Mouse (Mus musculus): ENCODE measurements around the gene Ltbp1. TPM values are rescaled to one million over a fixed set of nuclear protein-coding genes. Genes with fewer than 3 reads are reported as not detected.

Ltbp1 gene
- polyA plus RNA-seq, 1 experiment from 2014 or later, result 2.5 TPM

- Histone ChIP-seq H3K9me3 (ENCODE audit: control insufficient read depth, low read length) (no peaks in the 10 kb centered on the region), H3K36me3 (ENCODE audit: control insufficient read depth, insufficient read depth, low read length) (no peaks in the 10 kb centered on the region), H3K4me3 (replicated peaks; ENCODE audit: low read depth, low read length) (no peak overlapping the region), H3K27me3 (ENCODE audit: control insufficient read depth, insufficient read depth, low read length) (no peaks in the 10 kb centered on the region), H3K4me2 (ENCODE audit: low read length) (no peak overlapping the region), H3K27ac (replicated peaks; ENCODE audit: low read depth, low read length) (no peak overlapping the region), H3K4me1 (ENCODE audit: control insufficient read depth, insufficient read depth, low read length) (no peaks in the 10 kb centered on the region), H3K9ac (replicated peaks; ENCODE audit: low read length) (no peak overlapping the region)
- DNase-seq (no peak), ATAC-seq (ENCODE audit: low FRiP score, low TSS enrichment) (no peak)
- WGBS, result 98% methylated on average over 4 of the region's 4 CpGs
Observed at GRCm38 (mm10) chr17:75347414-75347813, 342.0 kb downstream of the Ltbp1 start.

GRCm38 (mm10) chr17:75349109-75349508, 343.7 kb downstream of the Ltbp1 start:
- 89% methylated on average over 8 of the region's 8 CpGs for WGBS
- H3K9me3 ChIP-seq (ENCODE audit: control insufficient read depth, low read length), result no peaks in the 10 kb centered on the region
- no peaks in the 10 kb centered on the region for H3K4me1 ChIP-seq (ENCODE audit: control insufficient read depth, insufficient read depth, low read length)
- ATAC-seq (ENCODE audit: low FRiP score, low TSS enrichment), result no peak; the same call in 1 of the 2 replicates
- no peak overlapping the region for H3K4me3 ChIP-seq (replicated peaks; ENCODE audit: low read depth, low read length)
- no peak overlapping the region for H3K9ac ChIP-seq (replicated peaks; ENCODE audit: low read length)
- no peak overlapping the region for H3K27ac ChIP-seq (replicated peaks; ENCODE audit: low read depth, low read length)
- no peak for DNase-seq
- H3K36me3 ChIP-seq (ENCODE audit: control insufficient read depth, insufficient read depth, low read length), result no peaks in the 10 kb centered on the region
- H3K27me3 ChIP-seq (ENCODE audit: control insufficient read depth, insufficient read depth, low read length), result no peaks in the 10 kb centered on the region
- H3K4me2 ChIP-seq (ENCODE audit: low read length), result no peak overlapping the region

- Histone ChIP-seq H3K9me3 (ENCODE audit: control insufficient read depth, low read length) (no peaks in the 10 kb centered on the region), H3K27ac (replicated peaks; ENCODE audit: low read depth, low read length) (no peak overlapping the region), H3K4me2 (ENCODE audit: low read length) (no peak overlapping the region), H3K4me1 (ENCODE audit: control insufficient read depth, insufficient read depth, low read length) (no peaks in the 10 kb centered on the region), H3K9ac (replicated peaks; ENCODE audit: low read length) (no peak overlapping the region), H3K36me3 (ENCODE audit: control insufficient read depth, insufficient read depth, low read length) (no peaks in the 10 kb centered on the region), H3K27me3 (ENCODE audit: control insufficient read depth, insufficient read depth, low read length) (no peaks in the 10 kb centered on the region), H3K4me3 (replicated peaks; ENCODE audit: low read depth, low read length) (no peak overlapping the region)
- WGBS, result 91% methylated on average over 3 of the region's 3 CpGs
- DNase-seq (no peak), ATAC-seq (ENCODE audit: low FRiP score, low TSS enrichment) (no peak)
Observed at GRCm38 (mm10) chr17:75349602-75350001, 344.2 kb downstream of the Ltbp1 start.

DNA sequence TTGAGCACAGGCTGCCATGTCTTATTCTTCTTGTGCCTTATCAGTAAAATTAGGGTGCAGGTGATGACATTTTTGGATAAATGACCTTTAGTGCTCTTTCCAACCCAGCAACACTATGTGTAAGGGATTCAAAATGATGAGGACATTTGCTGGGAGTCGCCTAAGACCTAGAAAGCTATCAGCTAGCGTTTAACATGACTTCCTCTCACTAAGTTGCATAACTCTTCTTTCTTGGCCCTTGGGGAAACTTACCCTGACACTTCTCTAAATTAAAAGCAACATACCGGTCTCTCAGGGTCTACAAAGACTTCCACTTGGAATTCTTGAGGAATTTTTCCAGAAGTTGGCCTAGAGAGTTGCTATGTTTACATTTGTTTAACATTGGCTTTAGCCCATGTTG, 348.0 kb downstream of the Ltbp1 start:
- Histone ChIP-seq H3K4me1 (ENCODE audit: control insufficient read depth, insufficient read depth, low read length) (no peaks in the 10 kb centered on the region), H3K4me2 (ENCODE audit: low read length) (no peak overlapping the region), H3K36me3 (ENCODE audit: control insufficient read depth, insufficient read depth, low read length) (no peaks in the 10 kb centered on the region), H3K4me3 (replicated peaks; ENCODE audit: low read depth, low read length) (no peak overlapping the region), H3K9me3 (ENCODE audit: control insufficient read depth, low read length) (no peaks in the 10 kb centered on the region), H3K9ac (replicated peaks; ENCODE audit: low read length) (no peak overlapping the region), H3K27me3 (ENCODE audit: control insufficient read depth, insufficient read depth, low read length) (no peaks in the 10 kb centered on the region), H3K27ac (replicated peaks; ENCODE audit: low read depth, low read length) (no peak overlapping the region)
- DNase-seq, result no peak
- WGBS, result 92% methylated on average over 3 of the region's 3 CpGs
- ATAC-seq (ENCODE audit: low FRiP score, low TSS enrichment), result no peak

GRCm38 (mm10) chr17:75355431-75355830, 350.1 kb downstream of the Ltbp1 start:
- Histone ChIP-seq H3K4me3 (replicated peaks; ENCODE audit: low read depth, low read length) (no peak overlapping the region), H3K27me3 (ENCODE audit: control insufficient read depth, insufficient read depth, low read length) (no peaks in the 10 kb centered on the region), H3K4me2 (ENCODE audit: low read length) (no peak overlapping the region), H3K36me3 (ENCODE audit: control insufficient read depth, insufficient read depth, low read length) (no peaks in the 10 kb centered on the region), H3K27ac (replicated peaks; ENCODE audit: low read depth, low read length) (no peak overlapping the region), H3K9ac (replicated peaks; ENCODE audit: low read length) (no peak overlapping the region), H3K9me3 (ENCODE audit: control insufficient read depth, low read length) (no peaks in the 10 kb centered on the region), H3K4me1 (ENCODE audit: control insufficient read depth, insufficient read depth, low read length) (no peaks in the 10 kb centered on the region)
- ATAC-seq (ENCODE audit: low FRiP score, low TSS enrichment), result no peak
- DNase-seq, result no peak
- WGBS, result 88% methylated on average over 5 of the region's 5 CpGs

DNA sequence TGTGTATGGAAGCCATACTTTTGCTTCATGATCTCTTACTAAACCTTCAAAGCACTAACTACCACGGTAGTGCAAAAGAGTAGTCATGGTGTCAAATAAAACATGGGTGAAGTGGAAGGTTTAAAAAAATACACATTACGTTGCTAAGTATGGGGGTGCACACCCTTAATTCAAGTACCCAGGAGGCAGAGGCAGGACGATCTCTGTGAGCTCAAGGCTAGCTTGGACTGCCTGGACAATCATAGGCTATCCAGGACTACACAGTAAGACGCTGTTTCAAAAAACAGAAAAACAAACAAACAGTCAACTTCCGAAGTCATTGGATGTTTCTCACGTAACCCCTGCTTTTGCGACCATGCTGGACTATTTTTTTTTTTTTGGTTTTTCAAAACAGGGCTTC, 354.7 kb downstream of the Ltbp1 start:
- Histone ChIP-seq H3K27ac (replicated peaks; ENCODE audit: low read depth, low read length) (no peak overlapping the region), H3K9me3 (ENCODE audit: control insufficient read depth, low read length) (no peaks in the 10 kb centered on the region), H3K4me1 (ENCODE audit: control insufficient read depth, insufficient read depth, low read length) (no peaks in the 10 kb centered on the region), H3K27me3 (ENCODE audit: control insufficient read depth, insufficient read depth, low read length) (no peaks in the 10 kb centered on the region), H3K36me3 (ENCODE audit: control insufficient read depth, insufficient read depth, low read length) (no peaks in the 10 kb centered on the region), H3K9ac (replicated peaks; ENCODE audit: low read length) (no peak overlapping the region), H3K4me3 (replicated peaks; ENCODE audit: low read depth, low read length) (no peak overlapping the region), H3K4me2 (ENCODE audit: low read length) (no peak overlapping the region)
- DNase-seq (no peak), ATAC-seq (ENCODE audit: low FRiP score, low TSS enrichment) (no peak)
- WGBS, result 94% methylated on average over 7 of the region's 7 CpGs

DNA sequence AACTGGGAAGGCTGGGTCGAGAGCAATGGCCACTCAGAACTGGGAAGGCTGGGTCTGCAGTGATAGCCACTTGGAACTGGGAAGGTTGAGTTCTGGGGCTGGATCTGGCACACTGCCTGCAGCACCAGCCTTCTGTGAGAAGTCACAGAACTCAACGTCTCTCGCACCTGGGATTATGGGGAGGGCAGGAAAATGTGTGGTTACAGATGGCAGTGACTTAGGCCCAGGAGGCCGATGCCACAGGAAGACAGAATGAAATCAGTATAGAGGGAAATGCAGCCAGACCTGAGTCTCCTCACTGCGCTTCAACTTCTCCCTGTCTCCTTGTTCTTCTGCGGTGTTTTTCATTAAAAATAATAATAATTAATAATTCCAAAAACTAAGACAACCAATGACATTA, 361.0 kb downstream of the Ltbp1 start:
- Histone ChIP-seq H3K36me3 (ENCODE audit: control insufficient read depth, insufficient read depth, low read length) (no peaks in the 10 kb centered on the region), H3K4me1 (ENCODE audit: control insufficient read depth, insufficient read depth, low read length) (no peaks in the 10 kb centered on the region), H3K4me3 (replicated peaks; ENCODE audit: low read depth, low read length) (no peak overlapping the region), H3K9ac (replicated peaks; ENCODE audit: low read length) (no peak overlapping the region), H3K27ac (replicated peaks; ENCODE audit: low read depth, low read length) (no peak overlapping the region), H3K4me2 (ENCODE audit: low read length) (no peak overlapping the region), H3K27me3 (ENCODE audit: control insufficient read depth, insufficient read depth, low read length) (no peaks in the 10 kb centered on the region), H3K9me3 (ENCODE audit: control insufficient read depth, low read length) (no peaks in the 10 kb centered on the region)
- 94% methylated on average over 6 of the region's 6 CpGs for WGBS
- DNase-seq (no peak), ATAC-seq (ENCODE audit: low FRiP score, low TSS enrichment) (no peak)

DNA sequence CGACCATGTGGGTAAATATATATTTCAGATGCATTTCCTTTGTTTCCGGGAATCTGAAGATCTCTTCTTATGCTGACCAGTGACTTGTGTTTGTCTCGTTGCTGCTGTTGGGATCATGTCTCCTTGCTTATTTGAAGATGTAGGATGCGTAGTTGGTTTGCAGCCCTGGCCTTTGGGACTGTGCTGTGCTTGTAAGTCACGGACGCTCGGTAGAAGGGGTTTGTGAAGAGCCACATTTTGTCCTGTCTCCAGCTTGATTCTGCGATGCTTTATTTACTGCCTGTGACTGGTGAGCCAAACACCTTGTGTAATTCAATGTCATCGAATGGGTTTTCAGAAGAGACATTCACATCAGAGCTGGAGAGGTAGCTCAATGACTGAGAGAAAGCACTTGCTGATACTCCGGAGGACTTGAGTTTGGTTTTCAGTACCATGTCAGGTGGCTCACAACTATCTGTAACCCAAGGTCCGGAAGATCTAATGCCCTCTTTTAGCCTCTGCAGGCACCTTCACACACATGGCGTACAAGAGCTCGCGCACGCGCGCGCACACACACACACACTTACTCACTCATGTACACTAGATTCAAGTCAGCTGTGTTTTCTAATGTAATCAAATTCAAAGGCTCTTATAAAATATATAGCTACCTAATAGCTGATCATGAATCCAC, 362.3 kb downstream of the Ltbp1 start:
- H3K4me1 ChIP-seq (ENCODE audit: control insufficient read depth, insufficient read depth, low read length), result no peaks in the 10 kb centered on the region
- H3K9ac ChIP-seq (replicated peaks; ENCODE audit: low read length), result no peak overlapping the region
- no peak for ATAC-seq (ENCODE audit: low FRiP score, low TSS enrichment)
- no peak overlapping the region for H3K4me3 ChIP-seq (replicated peaks; ENCODE audit: low read depth, low read length)
- H3K4me2 ChIP-seq (ENCODE audit: low read length), result no peak overlapping the region
- H3K27me3 ChIP-seq (ENCODE audit: control insufficient read depth, insufficient read depth, low read length), result no peaks in the 10 kb centered on the region
- H3K9me3 ChIP-seq (ENCODE audit: control insufficient read depth, low read length), result no peaks in the 10 kb centered on the region
- no peak overlapping the region for H3K27ac ChIP-seq (replicated peaks; ENCODE audit: low read depth, low read length)
- no peak for DNase-seq
- 96% methylated on average over 18 of the region's 18 CpGs for WGBS
- no peaks in the 10 kb centered on the region for H3K36me3 ChIP-seq (ENCODE audit: control insufficient read depth, insufficient read depth, low read length)

DNA sequence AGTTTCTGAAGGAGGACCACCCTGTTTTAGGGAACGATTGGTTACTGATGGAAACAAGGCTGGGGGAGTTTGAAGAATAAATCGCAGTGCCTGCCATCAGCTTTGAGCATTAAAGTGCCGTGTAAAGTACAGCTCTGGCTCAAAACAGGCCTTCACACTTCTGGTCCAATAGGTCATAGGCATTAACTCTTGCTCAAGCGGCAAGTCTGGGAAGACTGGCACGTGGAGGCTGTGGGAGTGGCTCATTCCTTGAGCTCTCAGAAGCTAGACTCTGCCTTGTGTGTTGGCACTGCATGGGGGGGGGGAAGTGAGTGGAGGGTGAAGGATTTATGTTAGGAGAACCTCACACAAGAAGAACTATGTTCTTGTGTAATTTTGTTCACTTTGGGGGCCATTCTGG, 363.2 kb downstream of the Ltbp1 start:
- Histone ChIP-seq H3K4me1 (ENCODE audit: control insufficient read depth, insufficient read depth, low read length) (no peaks in the 10 kb centered on the region), H3K4me2 (ENCODE audit: low read length) (no peak overlapping the region), H3K9me3 (ENCODE audit: control insufficient read depth, low read length) (no peaks in the 10 kb centered on the region), H3K36me3 (ENCODE audit: control insufficient read depth, insufficient read depth, low read length) (no peaks in the 10 kb centered on the region), H3K27me3 (ENCODE audit: control insufficient read depth, insufficient read depth, low read length) (no peaks in the 10 kb centered on the region), H3K9ac (replicated peaks; ENCODE audit: low read length) (no peak overlapping the region), H3K4me3 (replicated peaks; ENCODE audit: low read depth, low read length) (no peak overlapping the region), H3K27ac (replicated peaks; ENCODE audit: low read depth, low read length) (no peak overlapping the region)
- DNase-seq (no peak), ATAC-seq (ENCODE audit: low FRiP score, low TSS enrichment) (no peak)
- 80% methylated on average over 5 of the region's 5 CpGs for WGBS

All from midbrain, embryonic 14.5 days (tissue).